Mouse (Mus musculus) ovary, postnatal 10 days (tissue): Measurements from ENCODE around the gene Pkd2l1.
"Not testable (repeated sequence)": the region's sequence is repeated elsewhere in the genome, so short reads cannot be mapped to it uniquely, and the experiment has no call there.

Source experiments
- DNase-seq: peaks from one replicate; pipeline ENCODE4 v3.0.0; 2022; ENCODE audit warnings: low spot score

The Pkd2l1 gene

DNA sequence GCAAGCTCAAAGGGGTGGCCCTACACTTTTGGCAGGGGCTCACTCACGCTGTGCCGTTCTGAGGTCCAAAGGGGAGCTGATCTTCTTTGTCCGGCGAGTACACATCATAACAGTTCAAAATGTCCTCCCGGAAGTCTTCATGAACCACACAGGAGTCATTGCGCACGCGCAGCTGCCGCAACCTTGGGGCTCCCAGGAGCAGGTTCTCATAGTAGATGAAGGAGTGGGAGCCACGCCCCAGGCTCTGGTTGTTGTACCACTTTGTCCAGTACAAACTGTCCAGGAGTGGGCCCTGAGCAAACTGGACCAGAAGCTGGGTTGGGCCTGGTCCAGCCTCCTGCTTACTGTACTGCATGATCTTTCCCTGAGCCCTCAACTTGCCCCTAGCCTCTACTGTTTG lies 35.2 kb downstream of the Pkd2l1 start:
- no peak for DNase-seq

GRCm38 (mm10) chr19:44153781-44154180 lies 38.5 kb downstream of the Pkd2l1 start:
- no peak for DNase-seq

GRCm38 (mm10) chr19:44148991-44149390 lies 43.3 kb downstream of the Pkd2l1 start:
- DNase-seq, result no peak

DNA sequence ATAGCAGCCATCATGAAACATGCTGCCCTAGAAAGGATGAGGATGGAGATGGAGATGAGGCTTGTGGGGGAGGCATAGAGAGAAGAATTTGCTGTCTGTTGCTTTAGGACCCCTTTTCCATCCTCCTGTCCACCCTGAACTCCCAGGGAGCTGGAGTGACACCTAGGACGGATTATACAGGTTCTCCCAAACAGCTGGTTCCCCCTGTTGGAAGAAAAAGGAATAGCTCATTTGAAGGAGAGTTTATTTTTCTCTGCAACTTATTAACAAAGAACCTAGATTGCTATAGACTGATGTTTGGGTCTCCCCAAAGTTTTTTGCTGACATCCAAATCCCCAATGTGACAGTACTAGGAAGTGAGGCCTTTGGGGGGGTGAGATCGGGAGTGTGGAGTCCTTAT lies 43.9 kb downstream of the Pkd2l1 start:
- DNase-seq, result no peak

- no peak for DNase-seq
Observed at GRCm38 (mm10) chr19:44146951-44147350, 45.3 kb downstream of the Pkd2l1 start.

DNA sequence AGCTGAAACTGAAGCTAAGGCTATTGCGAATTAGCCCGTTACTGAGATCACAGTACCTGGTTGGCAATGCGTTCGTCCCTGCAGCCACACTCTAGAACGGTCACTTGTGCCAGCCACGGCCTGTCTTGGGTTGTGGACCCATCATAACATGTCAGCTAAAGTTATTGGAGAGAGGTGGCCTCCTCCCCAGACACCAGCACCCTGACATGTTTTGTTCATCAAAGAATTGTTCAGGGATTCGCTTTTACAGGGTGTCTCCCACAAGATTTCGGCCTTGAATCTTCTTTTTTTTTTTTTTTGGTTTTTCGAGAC lies 45.7 kb downstream of the Pkd2l1 start:
- DNase-seq, result no peak

DNA sequence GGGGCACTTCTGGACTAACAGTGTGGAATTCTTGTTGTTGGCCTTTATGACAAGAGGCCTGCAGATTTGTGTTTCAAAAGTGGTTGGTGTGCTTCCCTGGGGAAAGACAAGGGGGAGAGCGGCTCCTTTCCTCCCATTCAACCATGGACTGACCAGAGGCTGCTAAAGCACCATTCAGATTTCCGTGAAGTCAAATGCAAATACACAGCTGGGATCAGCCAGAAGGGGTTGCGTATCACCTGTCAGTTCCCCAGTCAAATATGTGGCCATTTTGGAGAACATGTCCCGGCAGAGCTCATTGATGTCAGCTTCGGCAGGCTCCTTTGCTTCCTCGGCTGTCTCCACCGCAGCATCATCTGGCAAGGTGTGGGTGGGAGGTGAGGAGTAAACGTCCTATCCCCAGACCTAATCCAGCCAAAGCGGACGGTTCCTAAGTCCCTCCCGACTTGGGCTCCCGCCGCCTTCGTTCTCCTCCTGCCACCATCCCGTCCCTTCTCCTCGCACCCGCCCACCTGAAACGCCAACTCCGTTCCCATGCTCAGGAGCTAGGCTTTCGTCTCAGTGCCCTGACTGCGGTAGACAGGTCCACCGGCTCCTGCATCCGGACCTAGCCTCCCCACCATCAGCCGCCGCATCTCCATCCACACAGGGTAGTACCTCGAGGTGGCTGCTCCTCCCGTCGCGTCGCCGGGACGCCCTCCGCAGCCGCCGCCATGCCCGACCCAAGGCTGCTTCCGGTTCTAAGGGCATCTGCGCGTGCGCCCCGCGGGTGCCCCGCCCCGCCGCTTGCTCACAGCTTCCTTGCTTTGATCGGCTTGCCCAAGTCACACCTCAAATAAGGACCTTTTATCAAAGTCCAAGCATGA lies 46.3 kb downstream of the Pkd2l1 start, which contains the start of gene Bloc1s2:
TSS of gene Bloc1s2 (minus strand) at position 745 of the 866 bp plus-strand sequence.
- DNase-seq, result peak; percentile 77

- DNase-seq, result no peak
Observed at GRCm38 (mm10) chr19:44144366-44144765, 47.9 kb downstream of the Pkd2l1 start.

- no peak for DNase-seq
Observed at GRCm38 (mm10) chr19:44135960-44136485, 56.2 kb downstream of the Pkd2l1 start.

DNA sequence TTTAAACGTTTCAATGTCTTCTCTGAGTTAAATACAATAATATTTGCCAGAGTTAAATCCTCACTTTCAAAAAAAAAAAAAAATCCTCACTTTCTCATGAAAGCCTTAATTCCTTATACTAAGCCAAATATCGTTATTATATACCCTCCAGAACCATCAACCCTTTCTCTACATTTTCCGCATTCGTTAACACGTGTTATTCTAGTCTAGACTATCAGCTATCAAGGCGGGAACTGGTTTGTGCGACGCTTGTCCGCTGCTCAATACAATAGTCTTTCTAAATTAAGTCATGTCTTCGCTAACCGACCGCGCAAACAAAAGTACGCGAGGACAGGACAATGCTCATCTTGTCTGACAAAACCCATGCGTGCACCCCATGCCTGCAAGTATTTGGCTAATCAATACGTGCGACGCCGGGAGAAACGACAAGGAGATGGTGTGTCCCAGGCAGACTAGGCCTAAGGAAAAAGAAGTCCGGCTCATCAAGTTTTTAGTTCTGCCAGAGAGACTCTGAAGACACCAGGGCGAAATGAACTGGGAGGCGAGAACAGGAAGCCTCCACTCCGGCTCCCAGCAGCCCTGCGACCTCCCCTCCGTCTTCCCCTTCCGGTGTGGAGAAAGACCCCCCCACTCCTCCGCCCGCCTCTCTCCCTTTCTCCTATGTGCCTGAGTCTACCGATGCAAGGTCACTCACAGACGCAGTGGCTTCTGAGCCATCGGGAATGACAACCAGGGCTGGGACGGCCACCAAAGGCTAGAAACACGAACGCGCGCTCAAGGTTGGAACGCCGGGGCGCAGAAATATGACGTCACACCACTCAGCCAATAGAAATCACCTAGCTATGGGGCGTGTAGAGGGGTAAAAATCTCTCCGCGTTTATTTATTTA lies 56.9 kb downstream of the Pkd2l1 start, which contains the start of gene Cwf19l1:
TSS of gene Cwf19l1 (minus strand) at position 805 of the 888 bp plus-strand sequence.
- DNase-seq, result peak; percentile 77

DNA sequence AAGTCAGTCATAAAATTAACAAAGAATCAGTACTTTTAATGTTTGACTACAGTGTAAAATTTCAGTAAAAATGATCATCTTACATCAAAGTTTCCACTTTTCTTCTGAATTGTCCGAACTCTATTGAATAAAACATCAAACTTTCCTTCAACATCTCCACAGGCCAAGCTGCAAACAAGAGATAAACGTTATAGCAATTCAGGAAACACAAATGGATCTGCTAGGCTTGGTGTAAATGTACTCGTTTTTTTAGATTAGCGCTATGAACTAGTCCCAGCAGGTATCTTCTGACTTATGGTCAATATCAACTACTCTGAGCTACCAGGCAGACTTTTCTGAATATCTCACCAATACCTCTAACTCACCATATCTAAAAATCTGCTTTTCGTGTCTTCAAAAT lies 59.3 kb downstream of the Pkd2l1 start:
- DNase-seq, result no peak

GRCm38 (mm10) chr19:44128560-44128959 lies 63.7 kb downstream of the Pkd2l1 start:
- DNase-seq, result no peak

DNA sequence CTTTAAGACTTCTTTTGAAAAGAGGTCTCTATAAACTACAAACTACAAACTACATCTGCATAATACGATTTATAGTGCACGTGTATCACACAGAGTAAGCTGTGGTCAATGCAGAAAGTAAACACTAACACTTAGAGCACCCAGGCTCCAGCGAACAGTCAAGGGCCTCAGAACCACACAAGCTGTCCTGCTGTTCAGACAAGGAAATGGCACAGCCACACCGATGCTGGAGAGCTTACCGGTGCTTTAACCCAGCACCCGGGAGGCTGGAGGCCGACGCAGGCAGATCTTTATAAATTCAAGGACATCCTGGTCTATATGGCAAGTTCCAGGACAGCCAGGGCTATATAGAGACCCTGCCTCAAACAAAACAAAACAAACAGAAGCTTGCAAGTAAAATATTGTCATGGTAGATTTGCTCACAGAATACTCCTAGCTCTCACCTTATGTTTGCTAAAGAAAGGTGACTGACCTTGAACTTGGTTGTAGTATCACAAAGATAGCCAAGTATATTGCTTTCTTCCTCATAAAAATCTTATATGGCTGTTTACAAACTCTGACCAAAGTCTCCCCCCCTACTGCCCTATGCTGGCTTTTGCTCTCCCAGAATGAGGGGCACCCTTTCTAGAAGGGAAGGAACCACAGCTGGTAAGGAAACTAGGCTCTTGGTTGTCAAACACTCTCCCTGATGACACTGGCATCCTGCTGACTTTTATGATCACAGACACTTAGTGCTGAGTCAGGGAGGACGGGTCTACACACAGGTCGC lies 64.3 kb downstream of the Pkd2l1 start:
- no peak for DNase-seq

- DNase-seq, result no peak
Observed at GRCm38 (mm10) chr19:44121137-44121536, 71.1 kb downstream of the Pkd2l1 start.

GRCm38 (mm10) chr19:44120686-44121085 lies 71.6 kb downstream of the Pkd2l1 start:
- not testable (repeated sequence) for DNase-seq

DNA sequence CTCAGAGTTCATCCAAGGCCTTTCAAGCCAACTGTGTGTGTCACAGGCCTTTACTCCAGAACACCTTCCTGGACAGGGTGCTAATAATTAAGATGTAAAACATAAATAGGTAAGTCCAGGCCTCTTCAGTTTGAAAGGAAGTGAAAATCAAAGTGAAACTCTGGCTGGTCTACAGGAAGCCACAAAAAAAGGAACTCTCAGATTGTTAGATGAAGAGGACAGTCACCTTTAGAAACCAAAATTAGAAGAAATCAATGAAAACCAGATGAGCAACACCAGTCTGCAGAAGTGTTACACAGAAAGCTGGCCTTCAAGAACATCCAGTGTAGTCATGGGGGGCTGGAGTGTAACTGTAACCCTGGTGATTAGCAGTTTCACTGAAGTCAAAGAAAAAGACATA lies 74.4 kb downstream of the Pkd2l1 start:
- no peak for DNase-seq

DNA sequence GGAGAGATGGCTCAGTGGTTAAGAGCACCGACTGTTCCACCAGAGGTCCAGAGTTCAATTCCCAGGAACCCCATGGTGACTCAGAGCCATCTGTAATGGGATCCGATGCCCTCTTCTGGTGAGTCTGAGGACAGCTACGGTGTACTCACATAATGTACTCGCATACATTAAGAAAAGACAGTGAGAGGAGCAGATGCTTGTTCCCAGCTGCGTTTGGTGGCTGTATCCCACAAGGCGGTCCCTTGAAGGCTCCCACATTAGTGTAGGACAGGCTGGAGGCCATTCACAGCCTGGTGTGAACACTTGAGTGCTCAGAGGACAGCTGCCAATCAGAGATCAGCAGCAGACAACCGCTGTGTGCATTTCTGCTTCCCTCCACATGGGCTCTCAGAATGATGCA lies 80.5 kb downstream of the Pkd2l1 start:
- no peak for DNase-seq

GRCm38 (mm10) chr19:44110356-44110755 lies 81.9 kb downstream of the Pkd2l1 start:
- DNase-seq, result no peak

DNA sequence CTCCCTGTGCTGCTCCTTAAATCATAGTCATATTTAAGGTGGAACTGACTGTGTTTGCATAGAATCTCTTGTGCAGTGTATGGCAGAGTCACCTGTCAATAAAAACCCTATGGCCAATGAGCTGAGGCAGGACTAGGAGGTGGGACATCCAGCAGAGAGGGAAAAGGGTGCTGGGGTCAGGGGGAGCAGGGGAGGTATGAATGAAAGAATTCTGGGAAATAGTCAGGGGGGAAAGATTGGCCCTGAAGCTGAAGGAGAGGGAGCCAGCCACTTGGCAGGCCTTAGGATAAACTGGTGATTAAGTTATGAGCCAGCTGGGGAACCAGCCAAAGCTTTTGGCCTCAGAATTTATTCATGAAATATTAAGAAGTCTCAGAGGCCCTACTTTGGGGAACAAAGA lies 83.2 kb downstream of the Pkd2l1 start:
- DNase-seq, result no peak

GRCm38 (mm10) chr19:44107661-44108521 lies 84.4 kb downstream of the Pkd2l1 start:
- no peak for DNase-seq
